In genomic region chr10:25253474-25253873, GRCm38 (mm10) we compare ENCODE assay signal across 19 mouse cellular contexts. TPM values are rescaled to one million over a fixed set of nuclear protein-coding genes. Genes with fewer than 3 reads are reported as not detected.
DNase-seq lines count a peak whose midpoint lies in the region; ATAC-seq and TF ChIP-seq lines count a peak whose summit lies in the region.
"Had no signal": no experiment of that assay in that cellular context is flagged by ENCODE, and none has a peak within 500 bp of the region (broad histone marks: within the 10 kb centered on the region; RNA-seq: fewer than 3 reads in every experiment).

No protein-coding gene starts in this region.

- no peaks in the 10 kb centered on the region for H3K27me3 ChIP-seq in lung, embryonic 15.5 days
- no peaks in the 10 kb centered on the region for H3K27me3 ChIP-seq in liver, embryonic 12.5 days (replicated peaks)
- H3K27me3 ChIP-seq in stomach, embryonic 16.5 days (ENCODE audit: control insufficient read depth, insufficient read depth, low read length) = no peaks in the 10 kb centered on the region
- no peaks in the 10 kb centered on the region for H3K27me3 ChIP-seq in thymus, adult 2 months (ENCODE audit: control insufficient read depth, insufficient read depth, low read length)
- H3K27me3 ChIP-seq: embryonic facial prominence, embryonic 13.5 days; forebrain, embryonic 12.5 days; limb, embryonic 12.5 days; midbrain, embryonic 12.5 days had no signal

- no peak for TF ChIP-seq POLR2A in thymus, adult 2 months (IDR thresholded peaks at IDR 0.05; ENCODE audit: control insufficient read depth, extremely low read depth, insufficient read depth, low read length, poor library complexity)

- no peak overlapping the region for H3K9ac ChIP-seq in lung, embryonic 15.5 days
- H3K9ac ChIP-seq in liver, embryonic 12.5 days = peak overlapping the region; percentile 52
- H3K9ac ChIP-seq in stomach, embryonic 16.5 days (ENCODE audit: low read length) = no peak overlapping the region
- H3K9ac ChIP-seq: embryonic facial prominence, embryonic 13.5 days; forebrain, embryonic 12.5 days; limb, embryonic 12.5 days; midbrain, embryonic 12.5 days had no signal

- no peak overlapping the region for H3K4me2 ChIP-seq in lung, embryonic 15.5 days
- peak overlapping the region; percentile 61 for H3K4me2 ChIP-seq in liver, embryonic 12.5 days
- H3K4me2 ChIP-seq in stomach, embryonic 16.5 days (ENCODE audit: low read depth, low read length) = no peak overlapping the region
- H3K4me2 ChIP-seq: embryonic facial prominence, embryonic 13.5 days; forebrain, embryonic 12.5 days; limb, embryonic 12.5 days; midbrain, embryonic 12.5 days had no signal

- H3K9me3 ChIP-seq in lung, embryonic 15.5 days = no peaks in the 10 kb centered on the region
- no peaks in the 10 kb centered on the region for H3K9me3 ChIP-seq in liver, embryonic 12.5 days (replicated peaks)
- no peaks in the 10 kb centered on the region for H3K9me3 ChIP-seq in stomach, embryonic 16.5 days (replicated peaks; ENCODE audit: control insufficient read depth, low read length)
- H3K9me3 ChIP-seq: embryonic facial prominence, embryonic 13.5 days; forebrain, embryonic 12.5 days; G1E; limb, embryonic 12.5 days; midbrain, embryonic 12.5 days had no signal

- H3K4me3 ChIP-seq in lung, embryonic 15.5 days = no peak overlapping the region
- no peak overlapping the region; the same call in 1 of the 2 replicates for H3K4me3 ChIP-seq in liver, embryonic 12.5 days
- H3K4me3 ChIP-seq in stomach, embryonic 16.5 days (replicated peaks; ENCODE audit: low read length) = no peak overlapping the region
- no peak overlapping the region for H3K4me3 ChIP-seq in thymus, adult 2 months (ENCODE audit: control insufficient read depth, insufficient read depth, low read length)
- H3K4me3 ChIP-seq: embryonic facial prominence, embryonic 13.5 days; forebrain, embryonic 12.5 days; layer of hippocampus, adult 2 months; limb, embryonic 12.5 days; midbrain, embryonic 12.5 days had no signal

- no peak for DNase-seq in lung, postnatal 10 days
- peak; percentile 76 for DNase-seq in c-Kit-positive CD71-positive TER-119-positive erythroid progenitor cells, embryonic 14.5 days (ENCODE audit: low spot score)
- DNase-seq in cerebellum, adult 8-10 months = no peak
- DNase-seq in thymus, adult 2 months = no peak
- DNase-seq: adrenal gland, postnatal 14 days; cerebellum, postnatal 25 days; heart, postnatal 36 days; right cerebral cortex, adult 18-20 months had no signal

- ATAC-seq in lung, embryonic 15.5 days (ENCODE audit: borderline replicate concordance, extremely low read depth, low FRiP score, low TSS enrichment) = peak; percentile 42; the same call in 1 of the 2 replicates
- peak; percentile 99 for ATAC-seq in liver, embryonic 12.5 days
- peak; percentile 21; the same call in 1 of the 2 replicates for ATAC-seq in stomach, embryonic 16.5 days (ENCODE audit: insufficient read depth, low FRiP score)
- ATAC-seq: hindbrain, postnatal 0 days; lung, postnatal 0 days had no signal

- H3K4me1 ChIP-seq in lung, embryonic 15.5 days = no peaks in the 10 kb centered on the region
- peaks cover 67% of the 10 kb centered on the region for H3K4me1 ChIP-seq in liver, embryonic 12.5 days
- H3K4me1 ChIP-seq in stomach, embryonic 16.5 days (ENCODE audit: control insufficient read depth, insufficient read depth, low read length) = no peaks in the 10 kb centered on the region
- no peaks in the 10 kb centered on the region for H3K4me1 ChIP-seq in thymus, adult 2 months (replicated peaks; ENCODE audit: control insufficient read depth, insufficient read depth, low read length)
- H3K4me1 ChIP-seq: embryonic facial prominence, embryonic 13.5 days; forebrain, embryonic 12.5 days; limb, embryonic 12.5 days; midbrain, embryonic 12.5 days had no signal

- no peaks in the 10 kb centered on the region for H3K36me3 ChIP-seq in lung, embryonic 15.5 days
- peaks cover 18% of the 10 kb centered on the region for H3K36me3 ChIP-seq in liver, embryonic 12.5 days
- H3K36me3 ChIP-seq in stomach, embryonic 16.5 days (ENCODE audit: control insufficient read depth, insufficient read depth, low read length) = no peaks in the 10 kb centered on the region
- no peaks in the 10 kb centered on the region for H3K36me3 ChIP-seq in thymus, adult 2 months (ENCODE audit: control insufficient read depth, insufficient read depth, low read length)
- H3K36me3 ChIP-seq: forebrain, embryonic 12.5 days; G1E; limb, embryonic 12.5 days; midbrain, embryonic 12.5 days had no signal

- 74% methylated on average over 2 of the region's 2 CpGs for WGBS in lung, embryonic 15.5 days
- 44% methylated on average over 2 of the region's 2 CpGs for WGBS in liver, embryonic 12.5 days (ENCODE audit: insufficient replicate concordance)
- WGBS in stomach, embryonic 16.5 days = 74% methylated on average over 2 of the region's 2 CpGs
- 89% methylated on average over 2 of the region's 2 CpGs for WGBS in thymus, adult 2 months

- no peak overlapping the region for H3K27ac ChIP-seq in lung, embryonic 15.5 days
- peak overlapping the region; percentile 90 for H3K27ac ChIP-seq in liver, embryonic 12.5 days
- H3K27ac ChIP-seq in stomach, embryonic 16.5 days (ENCODE audit: low read length) = no peak overlapping the region
- H3K27ac ChIP-seq in thymus, adult 2 months (ENCODE audit: control insufficient read depth, insufficient read depth, low read length) = no peak overlapping the region
- H3K27ac ChIP-seq: embryonic facial prominence, embryonic 13.5 days; forebrain, embryonic 12.5 days; hindbrain, postnatal 0 days; layer of hippocampus, adult 2 months; limb, embryonic 12.5 days; midbrain, embryonic 12.5 days had no signal

- TF ChIP-seq CTCF in thymus, adult 2 months (IDR thresholded peaks at IDR 0.05; ENCODE audit: borderline replicate concordance, control insufficient read depth, extremely low read depth, insufficient read depth, low read length, poor library complexity) = no peak

RNA-seq across cellular contexts. Expression of gene Akap7, which starts 54.2 kb away (rescaled TPM):
- 20.9 and 25.4 TPM in 2 replicates for polyA plus RNA-seq in lung, embryonic 15.5 days (2015; fragmentation: Nextera tagmentation; extraction: Ambion mirVana)
- 23.2 and 25.7 TPM in 2 replicates for polyA plus RNA-seq in liver, embryonic 12.5 days (2016; fragmentation: Nextera tagmentation; extraction: Ambion mirVana)
- 12.6 and 15.3 TPM in 2 replicates for polyA plus RNA-seq in stomach, embryonic 16.5 days (2015; fragmentation: Nextera tagmentation; extraction: Ambion mirVana)
- 0.73 and 1.8 TPM in 2 replicates for polyA plus RNA-seq in thymus, adult 2 months (2012; rRNA removed)
- polyA plus RNA-seq: G1E had no signal

Comparison
In these comparisons a context has a peak if more than half of its experiments do, and no peak if none do; other contexts are left out.
1. ATAC-seq: peak in every context shown above with its lines; median percentile 99 in liver, embryonic 12.5 days; 42 in lung, embryonic 15.5 days; 21 in stomach, embryonic 16.5 days.